Mouse (Mus musculus) megakaryocyte, embryonic 14.5 days (primary cell): ENCODE measurements around the gene Cdc25a.

Experiments
- FLI1 ChIP-seq: IDR thresholded peaks from 2 replicates; pipeline ENCODE4 v1.6.1; 2012; ENCODE audit warnings: low read length, inconsistent platforms, mixed read lengths
- GATA1 ChIP-seq: IDR thresholded peaks from 3 replicates; pipeline ENCODE4 v1.6.1; 2012; ENCODE audit warnings: mixed read lengths, low read length, inconsistent platforms, borderline replicate concordance

GRCm38 (mm10) chr9:109942796-109943195 is 67.4 kb downstream of the Cdc25a start:
- no peak for TF ChIP-seq GATA1
- no peak for TF ChIP-seq FLI1
